Mouse (Mus musculus) thymus, adult 2 months (tissue): ENCODE data around the gene Gm47985. TPM values are rescaled to one million over a fixed set of nuclear protein-coding genes. Genes with fewer than 3 reads are reported as not detected.
"Not testable (repeated sequence)": the region's sequence is repeated elsewhere in the genome, so short reads cannot be mapped to it uniquely, and the experiment has no call there.

Source experiments
- DNase-seq: peaks from one replicate; pipeline ENCODE4 v3.0.0; 2021
- H3K27ac ChIP-seq: fragments of 200-500 bp; 2 replicates; pipeline ENCODE4 v1.5.1; 2012; ENCODE audit warnings: low read length, control low read depth; ENCODE audit not compliant: control insufficient read depth, insufficient read depth
- H3K27me3 ChIP-seq: fragments of 200-500 bp; 2 replicates; pipeline ENCODE4 v1.6.1; 2012; ENCODE audit warnings: mild to moderate bottlenecking, low read length, moderate library complexity, mixed read lengths; ENCODE audit not compliant: control insufficient read depth, insufficient read depth
- H3K36me3 ChIP-seq: fragments of 200-500 bp; 2 replicates; pipeline ENCODE4 v1.6.1; 2012; ENCODE audit warnings: mild to moderate bottlenecking, low read length, moderate library complexity; ENCODE audit not compliant: control insufficient read depth, insufficient read depth
- H3K4me1 ChIP-seq: fragments of 200-500 bp; replicated peaks from 2 replicates; pipeline ENCODE4 v1.6.1; 2012; ENCODE audit warnings: low read length; ENCODE audit not compliant: control insufficient read depth, insufficient read depth
- H3K4me3 ChIP-seq: fragments of 200-500 bp; 2 replicates; pipeline ENCODE4 v1.5.1; 2012; ENCODE audit warnings: mild to moderate bottlenecking, low read length, control low read depth, moderate library complexity; ENCODE audit not compliant: control insufficient read depth, insufficient read depth
- CTCF ChIP-seq: fragments of 200-500 bp; IDR thresholded peaks from 2 replicates; pipeline ENCODE4 v1.5.1; 2012; ENCODE audit warnings: mild to moderate bottlenecking, control low read depth, low read length, moderate library complexity, borderline replicate concordance; ENCODE audit not compliant: control insufficient read depth, poor library complexity, insufficient read depth; ENCODE audit errors: extremely low read depth
- POLR2A ChIP-seq: fragments of 200-500 bp; IDR thresholded peaks from 2 replicates; pipeline ENCODE4 v1.6.1; 2012; ENCODE audit warnings: mild to moderate bottlenecking, low read length, control low read depth, moderate library complexity; ENCODE audit not compliant: control insufficient read depth, poor library complexity, insufficient read depth; ENCODE audit errors: extremely low read depth
- WGBS: fragments of 180-500 bp; shearing (Covaris S2); methylation state at CpG from one replicate; pipeline ENCODE4 v1.1.7; 2018; 5-methylcytosine and 5-hydroxymethylcytosine counted together
- polyA plus RNA-seq: library from polyadenylated mRNA; depleted of rRNA; stranded (reverse); fragments of >200 nt; gene quantifications from 2 replicates; pipeline ENCODE4 v1.2.3, GENCODE M21; 2012; rRNA removed

The Gm47985 gene
- 0.13 TPM in 1 of 2 replicates, not detected in the other for polyA plus RNA-seq

GRCm38 (mm10) chr1:151182266-151182665 is at the start of gene Gm47985:
Gene Gm47985 (plus strand): TSS chr1:151182537.
- not testable (repeated sequence) for H3K4me3 ChIP-seq, H3K4me1 ChIP-seq, H3K27me3 ChIP-seq, DNase-seq, H3K27ac ChIP-seq, H3K36me3 ChIP-seq
- WGBS = 100% methylated on average over 1 of the region's 7 CpGs

GRCm38 (mm10) chr1:151132686-151133085 is 49.7 kb upstream of the Gm47985 start:
- 96% methylated on average over 7 of the region's 7 CpGs for WGBS
- Histone ChIP-seq H3K4me3 (no peak overlapping the region), H3K27me3 (no peaks in the 10 kb centered on the region), H3K27ac (no peak overlapping the region), H3K4me1 (no peaks in the 10 kb centered on the region), H3K36me3 (no peaks in the 10 kb centered on the region)
- DNase-seq = no peak
- TF ChIP-seq POLR2A = no peak
- no peak for TF ChIP-seq CTCF

GRCm38 (mm10) chr1:151138388-151138787 is 43.9 kb upstream of the Gm47985 start:
- H3K27ac ChIP-seq = no peak overlapping the region
- no peak for DNase-seq
- 92% methylated on average over 6 of the region's 6 CpGs for WGBS
- no peak overlapping the region for H3K4me3 ChIP-seq
- H3K36me3 ChIP-seq = no peaks in the 10 kb centered on the region
- TF ChIP-seq POLR2A (no peak), CTCF (no peak)
- H3K27me3 ChIP-seq = no peaks in the 10 kb centered on the region
- H3K4me1 ChIP-seq = no peaks in the 10 kb centered on the region

GRCm38 (mm10) chr1:151140956-151141355 is 41.4 kb upstream of the Gm47985 start:
- H3K27me3 ChIP-seq = no peaks in the 10 kb centered on the region
- no peaks in the 10 kb centered on the region for H3K36me3 ChIP-seq
- no peak overlapping the region for H3K27ac ChIP-seq
- no peaks in the 10 kb centered on the region for H3K4me1 ChIP-seq
- DNase-seq = no peak
- 87% methylated on average over 3 of the region's 3 CpGs for WGBS
- TF ChIP-seq POLR2A (no peak), CTCF (no peak)
- H3K4me3 ChIP-seq = no peak overlapping the region

DNA sequence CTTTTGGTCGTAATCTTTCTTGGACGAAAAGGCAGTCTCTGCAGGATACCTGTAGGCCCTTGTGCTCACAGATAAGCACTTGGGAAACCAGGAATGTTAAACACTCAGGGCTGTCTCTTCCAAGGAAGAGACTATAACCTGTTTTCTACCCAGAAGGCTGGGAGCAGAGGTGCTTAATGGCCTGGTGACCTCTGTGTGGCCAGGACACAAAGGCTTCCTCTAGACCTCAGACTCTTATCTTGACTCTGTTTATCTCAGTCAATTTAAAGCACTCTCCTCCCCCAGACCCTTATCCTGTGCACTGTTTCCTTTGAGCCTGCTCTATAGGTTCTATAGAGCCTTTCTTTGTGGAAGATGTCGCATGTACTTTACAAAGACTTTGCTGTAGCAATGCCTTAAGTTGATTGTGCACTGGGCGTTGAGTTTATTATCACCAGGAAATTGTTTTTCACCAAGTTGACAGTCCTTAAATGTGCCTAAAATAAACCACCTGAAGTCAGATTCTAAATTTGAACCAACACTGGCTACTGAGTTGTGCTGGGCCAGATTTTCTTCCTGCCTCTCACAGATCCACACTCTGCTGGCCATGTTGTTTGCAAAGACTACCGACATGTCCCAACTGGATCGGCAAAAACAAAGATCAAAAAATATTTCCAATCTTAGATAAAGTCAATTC is 37.7 kb upstream of the Gm47985 start:
- Histone ChIP-seq H3K36me3 (no peaks in the 10 kb centered on the region), H3K4me1 (no peaks in the 10 kb centered on the region), H3K4me3 (no peak overlapping the region), H3K27me3 (no peaks in the 10 kb centered on the region), H3K27ac (no peak overlapping the region)
- no peak for DNase-seq
- no peak for TF ChIP-seq POLR2A
- TF ChIP-seq CTCF = no peak
- WGBS = 94% methylated on average over 6 of the region's 6 CpGs

DNA sequence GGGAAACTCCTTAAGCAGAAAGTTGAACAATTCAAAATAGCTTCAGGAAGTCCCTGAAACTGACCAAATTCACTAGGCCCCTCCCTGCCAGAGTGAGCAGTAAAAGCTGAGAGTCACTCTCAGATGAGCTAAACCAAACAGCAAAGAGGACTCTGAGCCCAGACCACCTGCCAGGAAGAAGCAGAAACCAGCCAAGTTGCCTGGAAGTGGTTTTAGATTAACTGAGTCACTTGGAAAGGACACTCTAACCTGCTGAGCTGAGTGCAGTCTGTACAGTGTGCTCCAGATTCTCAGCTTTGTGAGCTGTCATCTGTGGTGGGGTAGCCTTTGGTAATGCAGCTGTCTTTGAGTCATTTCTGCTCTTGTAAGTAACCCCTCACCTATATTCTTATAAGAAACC is 34.5 kb upstream of the Gm47985 start:
- DNase-seq = no peak
- H3K27me3 ChIP-seq = no peaks in the 10 kb centered on the region
- H3K36me3 ChIP-seq = no peaks in the 10 kb centered on the region
- no peaks in the 10 kb centered on the region for H3K4me1 ChIP-seq
- no peak overlapping the region for H3K4me3 ChIP-seq
- H3K27ac ChIP-seq = no peak overlapping the region
- TF ChIP-seq POLR2A = no peak
- no peak for TF ChIP-seq CTCF

- Histone ChIP-seq H3K4me3 (no peak overlapping the region), H3K36me3 (no peaks in the 10 kb centered on the region), H3K27me3 (no peaks in the 10 kb centered on the region), H3K4me1 (no peaks in the 10 kb centered on the region), H3K27ac (no peak overlapping the region)
- no peak for DNase-seq
- 95% methylated on average over 7 of the region's 7 CpGs for WGBS
- TF ChIP-seq POLR2A = no peak
- no peak for TF ChIP-seq CTCF
These were observed 32.1 kb upstream of the Gm47985 start for GRCm38 (mm10) chr1:151150211-151150610.
